Mouse (Mus musculus): ENCODE data around the gene Tnfsf14.

DNA sequence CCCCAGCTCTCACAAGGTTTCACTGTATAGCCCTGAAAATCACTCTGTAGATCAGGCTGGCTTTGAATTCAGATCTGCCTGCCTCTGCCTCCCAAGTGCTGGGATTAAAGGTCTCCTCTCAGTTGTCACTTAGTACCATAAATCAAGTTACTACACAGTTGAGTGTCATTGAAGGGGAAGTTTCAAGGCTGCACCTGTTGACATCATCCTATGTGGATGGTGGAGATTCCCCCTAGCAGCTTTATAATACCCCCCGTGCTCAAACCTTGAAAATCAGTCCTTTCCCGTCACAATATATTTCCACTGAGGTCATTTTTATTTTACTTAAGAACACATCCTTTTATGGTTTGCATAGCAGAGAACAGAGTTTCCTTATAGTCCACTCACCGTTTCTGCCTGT is 50.3 kb downstream of the Tnfsf14 start:
- no peak for TF ChIP-seq CTCF (conservative IDR thresholded peaks at IDR 0.05; ENCODE audit: low read length)
- TF ChIP-seq NANOG (IDR thresholded peaks at IDR 0.05; ENCODE audit: borderline replicate concordance, low read length): no peak
- no peak for TF ChIP-seq POU5F1 (IDR thresholded peaks at IDR 0.05; ENCODE audit: borderline replicate concordance, low read length)
